Mouse (Mus musculus): ENCODE results near the gene 1500009L16Rik. TPM values are rescaled to one million over a fixed set of nuclear protein-coding genes. Genes with fewer than 3 reads are reported as not detected.

1500009L16Rik gene
- total and polyA plus RNA-seq, 2 experiments = not detected

GRCm38 (mm10) chr10:83785003-83785402 lies 62.3 kb downstream of the 1500009L16Rik start:
- H3K27me3 ChIP-seq (ENCODE audit: control insufficient read depth, insufficient read depth, low read length) = no peaks in the 10 kb centered on the region
- H3K79me2 ChIP-seq (ENCODE audit: control insufficient read depth, insufficient read depth, low read length) = no peaks in the 10 kb centered on the region
- H3K27ac ChIP-seq (replicated peaks; ENCODE audit: insufficient read depth, low read depth, low read length) = no peak overlapping the region
- no peaks in the 10 kb centered on the region for H3K36me3 ChIP-seq (ENCODE audit: control insufficient read depth, insufficient read depth, low read length)
- TF ChIP-seq POLR2A (IDR thresholded peaks at IDR 0.05; ENCODE audit: extremely low read depth, insufficient read depth, low read length) = no peak
- TF ChIP-seq CTCF (IDR thresholded peaks at IDR 0.05; ENCODE audit: low read depth, low read length) = peak; percentile 45
- WGBS = 44% methylated on average over 5 of the region's 5 CpGs
- DNase-seq (ENCODE audit: extremely low read depth, low read depth, low spot score) = no peak
- no peak overlapping the region for H3K9ac ChIP-seq (ENCODE audit: low read depth, low read length)
- H3K4me1 ChIP-seq (ENCODE audit: control insufficient read depth, insufficient read depth, low read length) = no peaks in the 10 kb centered on the region
- H3K4me3 ChIP-seq (ENCODE audit: insufficient read depth, low read depth, low read length) = no peak overlapping the region

GRCm38 (mm10) chr10:83785627-83786392 lies 63.1 kb downstream of the 1500009L16Rik start:
- DNase-seq (ENCODE audit: extremely low read depth, low read depth, low spot score) = no peak
- 65% methylated on average over 3 of the region's 3 CpGs for WGBS
- no peaks in the 10 kb centered on the region for H3K79me2 ChIP-seq (ENCODE audit: control insufficient read depth, insufficient read depth, low read length)
- H3K36me3 ChIP-seq (ENCODE audit: control insufficient read depth, insufficient read depth, low read length) = no peaks in the 10 kb centered on the region
- no peak overlapping the region for H3K9ac ChIP-seq (ENCODE audit: low read depth, low read length)
- no peak overlapping the region for H3K27ac ChIP-seq (replicated peaks; ENCODE audit: insufficient read depth, low read depth, low read length)
- no peak overlapping the region for H3K4me3 ChIP-seq (ENCODE audit: insufficient read depth, low read depth, low read length)
- H3K27me3 ChIP-seq (ENCODE audit: control insufficient read depth, insufficient read depth, low read length) = no peaks in the 10 kb centered on the region
- no peaks in the 10 kb centered on the region for H3K4me1 ChIP-seq (ENCODE audit: control insufficient read depth, insufficient read depth, low read length)
- no peak for TF ChIP-seq POLR2A (IDR thresholded peaks at IDR 0.05; ENCODE audit: extremely low read depth, insufficient read depth, low read length)
- TF ChIP-seq CTCF (IDR thresholded peaks at IDR 0.05; ENCODE audit: low read depth, low read length) = no peak

- DNase-seq (ENCODE audit: extremely low read depth, low read depth, low spot score) = no peak
- no peak for TF ChIP-seq CTCF (IDR thresholded peaks at IDR 0.05; ENCODE audit: low read depth, low read length)
- TF ChIP-seq POLR2A (IDR thresholded peaks at IDR 0.05; ENCODE audit: extremely low read depth, insufficient read depth, low read length) = no peak
- Histone ChIP-seq H3K27ac (replicated peaks; ENCODE audit: insufficient read depth, low read depth, low read length) (no peak overlapping the region), H3K27me3 (ENCODE audit: control insufficient read depth, insufficient read depth, low read length) (no peaks in the 10 kb centered on the region), H3K4me3 (ENCODE audit: insufficient read depth, low read depth, low read length) (no peak overlapping the region), H3K79me2 (ENCODE audit: control insufficient read depth, insufficient read depth, low read length) (no peaks in the 10 kb centered on the region), H3K9ac (ENCODE audit: low read depth, low read length) (no peak overlapping the region), H3K4me1 (ENCODE audit: control insufficient read depth, insufficient read depth, low read length) (no peaks in the 10 kb centered on the region), H3K36me3 (ENCODE audit: control insufficient read depth, insufficient read depth, low read length) (no peaks in the 10 kb centered on the region)
These were observed 72.4 kb downstream of the 1500009L16Rik start for GRCm38 (mm10) chr10:83795088-83795487.

GRCm38 (mm10) chr10:83795500-83795899 lies 72.8 kb downstream of the 1500009L16Rik start:
- Histone ChIP-seq H3K79me2 (ENCODE audit: control insufficient read depth, insufficient read depth, low read length) (no peaks in the 10 kb centered on the region), H3K9ac (ENCODE audit: low read depth, low read length) (no peak overlapping the region), H3K4me3 (ENCODE audit: insufficient read depth, low read depth, low read length) (no peak overlapping the region), H3K27ac (replicated peaks; ENCODE audit: insufficient read depth, low read depth, low read length) (no peak overlapping the region), H3K36me3 (ENCODE audit: control insufficient read depth, insufficient read depth, low read length) (no peaks in the 10 kb centered on the region), H3K4me1 (ENCODE audit: control insufficient read depth, insufficient read depth, low read length) (no peaks in the 10 kb centered on the region), H3K27me3 (ENCODE audit: control insufficient read depth, insufficient read depth, low read length) (no peaks in the 10 kb centered on the region)
- TF ChIP-seq CTCF (IDR thresholded peaks at IDR 0.05; ENCODE audit: low read depth, low read length) (no peak), POLR2A (IDR thresholded peaks at IDR 0.05; ENCODE audit: extremely low read depth, insufficient read depth, low read length) (no peak)
- 93% methylated on average over 4 of the region's 4 CpGs for WGBS
- no peak for DNase-seq (ENCODE audit: extremely low read depth, low read depth, low spot score)

GRCm38 (mm10) chr10:83804021-83804420 lies 81.4 kb downstream of the 1500009L16Rik start:
- H3K4me3 ChIP-seq (ENCODE audit: insufficient read depth, low read depth, low read length) = no peak overlapping the region
- H3K27ac ChIP-seq (replicated peaks; ENCODE audit: insufficient read depth, low read depth, low read length) = no peak overlapping the region
- DNase-seq (ENCODE audit: extremely low read depth, low read depth, low spot score) = no peak
- H3K9ac ChIP-seq (ENCODE audit: low read depth, low read length) = no peak overlapping the region
- 75% methylated on average over 6 of the region's 6 CpGs for WGBS
- TF ChIP-seq POLR2A (IDR thresholded peaks at IDR 0.05; ENCODE audit: extremely low read depth, insufficient read depth, low read length) (no peak), CTCF (IDR thresholded peaks at IDR 0.05; ENCODE audit: low read depth, low read length) (no peak)
- peaks cover 4% of the 10 kb centered on the region; the same call in 1 of the 2 replicates for H3K27me3 ChIP-seq (ENCODE audit: control insufficient read depth, insufficient read depth, low read length)
- H3K36me3 ChIP-seq (ENCODE audit: control insufficient read depth, insufficient read depth, low read length) = no peaks in the 10 kb centered on the region
- no peaks in the 10 kb centered on the region for H3K79me2 ChIP-seq (ENCODE audit: control insufficient read depth, insufficient read depth, low read length)
- H3K4me1 ChIP-seq (ENCODE audit: control insufficient read depth, insufficient read depth, low read length) = no peaks in the 10 kb centered on the region

GRCm38 (mm10) chr10:83805201-83805718 lies 82.6 kb downstream of the 1500009L16Rik start:
- no peak for DNase-seq (ENCODE audit: extremely low read depth, low read depth, low spot score)
- WGBS = 39% methylated on average over 11 of the region's 11 CpGs
- H3K27ac ChIP-seq (replicated peaks; ENCODE audit: insufficient read depth, low read depth, low read length) = no peak overlapping the region

More at GRCm38 (mm10) chr10:83805201-83805718, 82.6 kb downstream of the 1500009L16Rik start:
- Histone ChIP-seq H3K36me3 (ENCODE audit: control insufficient read depth, insufficient read depth, low read length) (no peaks in the 10 kb centered on the region), H3K27me3 (ENCODE audit: control insufficient read depth, insufficient read depth, low read length) (peaks cover 4% of the 10 kb centered on the region; the same call in 1 of the 2 replicates), H3K4me3 (ENCODE audit: insufficient read depth, low read depth, low read length) (no peak overlapping the region), H3K79me2 (ENCODE audit: control insufficient read depth, insufficient read depth, low read length) (no peaks in the 10 kb centered on the region), H3K9ac (ENCODE audit: low read depth, low read length) (no peak overlapping the region), H3K4me1 (ENCODE audit: control insufficient read depth, insufficient read depth, low read length) (no peaks in the 10 kb centered on the region)
- TF ChIP-seq CTCF (IDR thresholded peaks at IDR 0.05; ENCODE audit: low read depth, low read length) (no peak), POLR2A (IDR thresholded peaks at IDR 0.05; ENCODE audit: extremely low read depth, insufficient read depth, low read length) (no peak)
